Mouse (Mus musculus) heart, embryonic 11.5 days (tissue): ENCODE data around the gene Olfr63. TPM values are rescaled to one million over a fixed set of nuclear protein-coding genes. Genes with fewer than 3 reads are reported as not detected.
"Not testable (repeated sequence)": the region's sequence is repeated elsewhere in the genome, so short reads cannot be mapped to it uniquely, and the experiment has no call there.

ENCODE experiments used
- ATAC-seq: fragments of 200-750 bp; cut with Nextera tagmentation; replicated peaks from 2 replicates; pipeline ENCODE4 v1.8.0; 2017; ENCODE audit warnings: moderate library complexity; ENCODE audit not compliant: insufficient number of reproducible peaks, low FRiP score, low TSS enrichment
- H3K27ac ChIP-seq: fragments of 300-500 bp; sonication (generic); 2 replicates; pipeline ENCODE4 v1.5.1; 2014; ENCODE audit warnings: mild to moderate bottlenecking, low read depth, low read length
- H3K27me3 ChIP-seq: fragments of 300-500 bp; sonication (generic); 2 replicates; pipeline ENCODE4 v1.6.1; 2014; ENCODE audit warnings: mild to moderate bottlenecking, low read length, mixed read lengths; ENCODE audit not compliant: control insufficient read depth, insufficient read depth
- H3K36me3 ChIP-seq: fragments of 300-500 bp; sonication (generic); 2 replicates; pipeline ENCODE4 v1.6.1; 2014; ENCODE audit warnings: mild to moderate bottlenecking, low read length, moderate library complexity, mixed read lengths; ENCODE audit not compliant: control insufficient read depth, insufficient read depth
- H3K4me1 ChIP-seq: fragments of 300-500 bp; sonication (generic); 2 replicates; pipeline ENCODE4 v1.6.1; 2014; ENCODE audit warnings: low read length; ENCODE audit not compliant: control insufficient read depth, insufficient read depth
- H3K4me2 ChIP-seq: fragments of 300-500 bp; sonication (generic); 2 replicates; pipeline ENCODE4 v1.6.1; 2014; ENCODE audit warnings: mild to moderate bottlenecking, moderate library complexity
- H3K4me3 ChIP-seq: fragments of 300-500 bp; sonication (generic); 2 replicates; pipeline ENCODE4 v1.5.1; 2014; ENCODE audit warnings: low read depth, low read length
- H3K9ac ChIP-seq: fragments of 300-500 bp; sonication (generic); 2 replicates; pipeline ENCODE4 v1.6.1; 2014; ENCODE audit warnings: mild to moderate bottlenecking, low read depth, low read length, moderate library complexity
- H3K9me3 ChIP-seq: fragments of 300-500 bp; sonication (generic); replicated peaks from 2 replicates; pipeline ENCODE4 v1.6.1; 2016; ENCODE audit warnings: low read length; ENCODE audit not compliant: control insufficient read depth
- WGBS: fragments of 180-500 bp; shearing (Covaris S2); extraction: QIAGEN DNeasy Blood & Tissue Kit; methylation state at CpG from one replicate; pipeline ENCODE4 v1.1.7; 2014; ENCODE audit not compliant: insufficient replicate concordance; 5-methylcytosine and 5-hydroxymethylcytosine counted together
- polyA plus RNA-seq: library from polyadenylated mRNA; unstranded; fragments of >200 nt; fragmentation: Nextera tagmentation; extraction: Ambion mirVana; gene quantifications from 2 replicates; pipeline ENCODE4 v1.2.1, GENCODE M21; 2014

Olfr63 gene
- 0.03 TPM in 1 of 2 replicates, not detected in the other for polyA plus RNA-seq

- ATAC-seq: no peak
- 65% methylated on average over 1 of the region's 1 CpGs for WGBS
- H3K9ac ChIP-seq: no peak within 1 kb of the TSS
- peaks cover 3% of the 10 kb centered on the region for H3K27me3 ChIP-seq
- no peaks in the 10 kb centered on the region for H3K4me1 ChIP-seq
- H3K9me3 ChIP-seq: no peaks in the 10 kb centered on the region
- no peaks in the 10 kb centered on the region for H3K36me3 ChIP-seq
- H3K4me2 ChIP-seq: no peak within 1 kb of the TSS
- H3K4me3 ChIP-seq: no peak within 1 kb of the TSS
- no peak within 1 kb of the TSS for H3K27ac ChIP-seq
These were observed at the start of gene Olfr63 for GRCm38 (mm10) chr17:33264376-33264775. TSS of gene Olfr63 (plus strand) at chr17:33264676.

GRCm38 (mm10) chr17:33221590-33221989 is 42.9 kb upstream of the Olfr63 start, which contains the start of gene Olfr1564:
TSS of gene Olfr1564 (minus strand) at chr17:33221690.
- no peak for ATAC-seq
- H3K27ac ChIP-seq: no peak within 1 kb of the TSS
- 70% methylated on average over 2 of the region's 2 CpGs for WGBS

GRCm38 (mm10) chr17:33236646-33237045 is 27.8 kb upstream of the Olfr63 start:
- H3K9ac ChIP-seq, H3K4me2 ChIP-seq, H3K27ac ChIP-seq, H3K27me3 ChIP-seq, ATAC-seq, H3K4me3 ChIP-seq, H3K9me3 ChIP-seq, H3K4me1 ChIP-seq: not testable (repeated sequence)
- H3K36me3 ChIP-seq: peaks cover 12% of the 10 kb centered on the region
- WGBS: 86% methylated on average over 1 of the region's 1 CpGs

More at GRCm38 (mm10) chr17:33221590-33221989, 42.9 kb upstream of the Olfr63 start, which contains the start of gene Olfr1564:
- no peak within 1 kb of the TSS for H3K9ac ChIP-seq
- no peak within 1 kb of the TSS for H3K4me2 ChIP-seq
- H3K36me3 ChIP-seq: no peaks in the 10 kb centered on the region
- no peaks in the 10 kb centered on the region for H3K4me1 ChIP-seq
- no peak within 1 kb of the TSS for H3K4me3 ChIP-seq
- peaks cover 3% of the 10 kb centered on the region; the same call in 1 of the 2 replicates for H3K9me3 ChIP-seq
- no peaks in the 10 kb centered on the region for H3K27me3 ChIP-seq

GRCm38 (mm10) chr17:33254530-33255318 is 9.8 kb upstream of the Olfr63 start, which contains the start of gene Zfp955a:
TSS of gene Zfp955a (minus strand) at chr17:33255145.
- not testable (repeated sequence) for H3K4me3 ChIP-seq
- WGBS: 27% methylated on average over 1 of the region's 34 CpGs

GRCm38 (mm10) chr17:33255319-33255657 is 9.2 kb upstream of the Olfr63 start:
- not testable (repeated sequence) for H3K36me3 ChIP-seq, H3K9me3 ChIP-seq, H3K4me3 ChIP-seq, H3K9ac ChIP-seq, H3K4me1 ChIP-seq, H3K27ac ChIP-seq, H3K4me2 ChIP-seq, H3K27me3 ChIP-seq
- ATAC-seq: 0 out of 2 replicates have a peak, but pooled peaks have one; percentile 12
- no CpG with 5 or more reads among the region's 2 CpGs for WGBS

More at GRCm38 (mm10) chr17:33254530-33255318, 9.8 kb upstream of the Olfr63 start, which contains the start of gene Zfp955a:
- peak; percentile 93 for ATAC-seq
- not testable (repeated sequence) for H3K9me3 ChIP-seq, H3K9ac ChIP-seq, H3K4me1 ChIP-seq, H3K36me3 ChIP-seq, H3K27ac ChIP-seq, H3K27me3 ChIP-seq, H3K4me2 ChIP-seq

- no peaks in the 10 kb centered on the region for H3K9me3 ChIP-seq
- no peak overlapping the region for H3K9ac ChIP-seq
- 78% methylated on average over 9 of the region's 9 CpGs for WGBS
- H3K27ac ChIP-seq: no peak overlapping the region
- H3K27me3 ChIP-seq: peaks cover 3% of the 10 kb centered on the region
- H3K4me1 ChIP-seq: no peaks in the 10 kb centered on the region
- ATAC-seq: no peak
- no peak overlapping the region for H3K4me3 ChIP-seq
- no peak overlapping the region for H3K4me2 ChIP-seq
- H3K36me3 ChIP-seq: no peaks in the 10 kb centered on the region
These were observed 4.4 kb downstream of the Olfr63 start for GRCm38 (mm10) chr17:33268907-33269306.

- H3K4me2 ChIP-seq: peak within 1 kb of the TSS; percentile 19; the same call in 1 of the 2 replicates
- no CpG with 5 or more reads among the region's 25 CpGs for WGBS
- H3K27me3 ChIP-seq, H3K4me3 ChIP-seq, H3K4me1 ChIP-seq, H3K36me3 ChIP-seq, H3K9ac ChIP-seq, H3K9me3 ChIP-seq, H3K27ac ChIP-seq: not testable (repeated sequence)
- ATAC-seq: peak; percentile 95
These were observed 24.8 kb downstream of the Olfr63 start, which contains the start of gene Zfp955b for GRCm38 (mm10) chr17:33289039-33289875. TSS of gene Zfp955b (plus strand) at chr17:33289544.

- WGBS: no CpG with 5 or more reads among the region's 9 CpGs
- not testable (repeated sequence) for H3K4me1 ChIP-seq, H3K4me3 ChIP-seq, H3K36me3 ChIP-seq, H3K9ac ChIP-seq, H3K9me3 ChIP-seq, H3K27me3 ChIP-seq, H3K27ac ChIP-seq, H3K4me2 ChIP-seq
- peak; percentile 61 for ATAC-seq
These were observed 25.3 kb downstream of the Olfr63 start for GRCm38 (mm10) chr17:33289876-33290149.
